Mouse (Mus musculus) frontal cortex, postnatal 36 days (tissue): ENCODE results near the gene Aph1b.

Experiments used
- DNase-seq, 2 experiments: peaks; one replicate each; pipeline ENCODE4 v3.0.0; 2022; ENCODE audit warnings: low spot score in 2 of 2

Aph1b gene

GRCm38 (mm10) chr9:66744531-66744930 is 50.8 kb downstream of the Aph1b start:
- DNase-seq: no peak

GRCm38 (mm10) chr9:66739516-66739915 is 55.8 kb downstream of the Aph1b start:
- no peak for DNase-seq

GRCm38 (mm10) chr9:66736551-66736950 is 58.7 kb downstream of the Aph1b start:
- no peak for DNase-seq

GRCm38 (mm10) chr9:66736016-66736415 is 59.3 kb downstream of the Aph1b start:
- DNase-seq: no peak

- peak in 1 of 2 experiments; percentile 34 for DNase-seq
Measured at GRCm38 (mm10) chr9:66735122-66735521, 60.2 kb downstream of the Aph1b start.

GRCm38 (mm10) chr9:66734568-66734967 is 60.7 kb downstream of the Aph1b start:
- DNase-seq: no peak

GRCm38 (mm10) chr9:66732791-66733691 is 62.2 kb downstream of the Aph1b start:
- peak; percentile 70 to 76 for DNase-seq

- DNase-seq: no peak
Measured at GRCm38 (mm10) chr9:66731284-66731683, 64.0 kb downstream of the Aph1b start.

- no peak for DNase-seq
Measured at GRCm38 (mm10) chr9:66730556-66730955, 64.7 kb downstream of the Aph1b start.

GRCm38 (mm10) chr9:66727333-66727732 is 68.0 kb downstream of the Aph1b start:
- no peak for DNase-seq

- no peak for DNase-seq
Measured at GRCm38 (mm10) chr9:66725591-66725990, 69.7 kb downstream of the Aph1b start.
